Mouse (Mus musculus) MEL (cell line): Measurements from ENCODE around the gene Sh2d3c. TPM values are rescaled to one million over a fixed set of nuclear protein-coding genes. Genes with fewer than 3 reads are reported as not detected.

Experiments
- DNase-seq: peaks from one replicate; pipeline ENCODE4 v3.0.0; 2011; ENCODE audit warnings: low read depth, low spot score
- H3K27ac ChIP-seq: 2 replicates; pipeline ENCODE4 v1.5.1; 2012; ENCODE audit warnings: low read depth, mild to moderate bottlenecking, control low read depth, low read length, moderate library complexity; ENCODE audit not compliant: control insufficient read depth
- H3K27me3 ChIP-seq, 2 experiments: fragments of 150-350 bp in 1 of 2; sonication (generic) in 1 of 2; 2 replicates each; pipeline ENCODE4 v1.6.1; 2012; ENCODE audit warnings: low read length in 2 of 2, mild to moderate bottlenecking in 2 of 2, improper control_type of control experiment in 1 of 2, moderate library complexity in 1 of 2; ENCODE audit not compliant: insufficient read depth in 2 of 2, control insufficient read depth in 1 of 2
- H3K36me3 ChIP-seq, 2 experiments: 2 replicates each; pipeline ENCODE4 v1.6.1; 2012 to 2014; ENCODE audit warnings: low read length in 2 of 2, improper control_type of control experiment in 1 of 2, inconsistent platforms in 1 of 2, mild to moderate bottlenecking in 1 of 2; ENCODE audit not compliant: insufficient read depth in 2 of 2, control insufficient read depth in 1 of 2
- H3K4me1 ChIP-seq, 2 experiments: fragments of 150-350 bp in 1 of 2; sonication (generic) in 1 of 2; 2 replicates each; pipeline ENCODE4 v1.6.1; 2012; ENCODE audit warnings: low read length in 2 of 2, improper control_type of control experiment in 1 of 2, mild to moderate bottlenecking in 1 of 2; ENCODE audit not compliant: insufficient read depth in 2 of 2, control insufficient read depth in 1 of 2
- H3K4me3 ChIP-seq, 2 experiments: fragments of 150-350 bp in 1 of 2; sonication (generic) in 1 of 2; 2 replicates each; pipeline ENCODE4 v1.5.1; 2012; ENCODE audit warnings: low read depth in 2 of 2, low read length in 2 of 2, mild to moderate bottlenecking in 2 of 2, moderate library complexity in 2 of 2, control low read depth in 1 of 2, improper control_type of control experiment in 1 of 2; ENCODE audit not compliant: control insufficient read depth in 1 of 2, insufficient read depth in 1 of 2
- H3K79me2 ChIP-seq: 2 replicates; pipeline ENCODE4 v1.6.1; 2012; ENCODE audit warnings: mild to moderate bottlenecking, low read length, moderate library complexity; ENCODE audit not compliant: control insufficient read depth, poor library complexity, insufficient read depth
- H3K9ac ChIP-seq: 2 replicates; pipeline ENCODE4 v1.6.1; 2012; ENCODE audit warnings: low read depth, mild to moderate bottlenecking, control low read depth, low read length, moderate library complexity; ENCODE audit not compliant: control insufficient read depth, poor library complexity, severe bottlenecking
- H3K9me3 ChIP-seq: fragments of 150-350 bp; sonication (generic); replicated peaks from 2 replicates; pipeline ENCODE4 v1.6.1; 2012; ENCODE audit warnings: mild to moderate bottlenecking, low read length, improper control_type of control experiment, moderate library complexity; ENCODE audit not compliant: insufficient read depth
- CHD1 ChIP-seq: IDR thresholded peaks from 2 replicates; pipeline ENCODE4 v1.6.1; 2012; ENCODE audit warnings: low read depth, mild to moderate bottlenecking, inconsistent platforms, low read length, improper control_type of control experiment
- CHD2 ChIP-seq: IDR thresholded peaks from 2 replicates; pipeline ENCODE4 v1.6.1; 2011; ENCODE audit warnings: low read length, improper control_type of control experiment
- CTCF ChIP-seq, 3 experiments: IDR thresholded peaks in 2 of 3; conservative IDR thresholded peaks in 1 of 3; 2 replicates each; pipeline ENCODE4 v1.5.1; 2011 to 2012; ENCODE audit warnings: low read length in 3 of 3, low read depth in 2 of 3, mild to moderate bottlenecking in 2 of 3, improper control_type of control experiment in 1 of 3, inconsistent platforms in 1 of 3, mixed read lengths in 1 of 3, moderate library complexity in 1 of 3; ENCODE audit not compliant: control insufficient read depth in 1 of 3, insufficient read depth in 1 of 3, poor library complexity in 1 of 3, severe bottlenecking in 1 of 3
- E2F4 ChIP-seq: IDR thresholded peaks from 2 replicates; pipeline ENCODE4 v1.6.1; 2011; ENCODE audit warnings: low read depth, low read length, improper control_type of control experiment, borderline replicate concordance
- ETS1 ChIP-seq: IDR thresholded peaks from 2 replicates; pipeline ENCODE4 v1.6.1; 2012; ENCODE audit warnings: low read depth, mild to moderate bottlenecking, inconsistent platforms, low read length, improper control_type of control experiment, moderate library complexity
- GABPA ChIP-seq: IDR thresholded peaks from 2 replicates; pipeline ENCODE4 v1.6.1; 2012; ENCODE audit warnings: low read depth, mild to moderate bottlenecking, inconsistent platforms, low read length, improper control_type of control experiment, moderate library complexity
- HCFC1 ChIP-seq: IDR thresholded peaks from 2 replicates; pipeline ENCODE4 v1.6.1; 2012; ENCODE audit warnings: low read depth, mild to moderate bottlenecking, inconsistent platforms, low read length, improper control_type of control experiment, moderate library complexity
- JUND ChIP-seq: IDR thresholded peaks from 2 replicates; pipeline ENCODE4 v1.6.1; 2011; ENCODE audit warnings: low read depth, mild to moderate bottlenecking, improper control_type of control experiment, low read length
- KAT2A ChIP-seq: conservative IDR thresholded peaks from 2 replicates; pipeline ENCODE4 v1.6.1; 2012; ENCODE audit warnings: low read depth, low read length, improper control_type of control experiment, inconsistent platforms
- MAFK ChIP-seq: IDR thresholded peaks from 2 replicates; pipeline ENCODE4 v1.6.1; 2011; ENCODE audit warnings: low read depth, mild to moderate bottlenecking, low read length, improper control_type of control experiment, borderline replicate concordance
- MXI1 ChIP-seq: IDR thresholded peaks from 2 replicates; pipeline ENCODE4 v1.6.1; 2011; ENCODE audit warnings: mild to moderate bottlenecking, low read depth, low read length, improper control_type of control experiment
- MYB ChIP-seq: IDR thresholded peaks from 2 replicates; pipeline ENCODE4 v1.6.1; 2011; ENCODE audit warnings: mild to moderate bottlenecking, low read depth, low read length, improper control_type of control experiment
- NELFE ChIP-seq: IDR thresholded peaks from 2 replicates; pipeline ENCODE4 v1.6.1; 2011; ENCODE audit warnings: low read depth, low read length, improper control_type of control experiment
- NRF1 ChIP-seq: IDR thresholded peaks from 2 replicates; pipeline ENCODE4 v1.6.1; 2014; ENCODE audit warnings: low read depth, mild to moderate bottlenecking, inconsistent platforms, low read length, improper control_type of control experiment, moderate library complexity; ENCODE audit not compliant: poor library complexity, insufficient read depth, severe bottlenecking
- POLR2AphosphoS2 ChIP-seq: IDR thresholded peaks from 2 replicates; pipeline ENCODE4 v1.6.1; 2011; ENCODE audit warnings: low read length, improper control_type of control experiment
- POLR2AphosphoS5 ChIP-seq: IDR thresholded peaks from 2 replicates; pipeline ENCODE4 v1.6.1; 2012; ENCODE audit warnings: low read depth, borderline replicate concordance, mild to moderate bottlenecking, inconsistent platforms, low read length, moderate library complexity, mixed read lengths
- RCOR1 ChIP-seq: IDR thresholded peaks from 2 replicates; pipeline ENCODE4 v1.6.1; 2012; ENCODE audit warnings: low read depth, mild to moderate bottlenecking, inconsistent platforms, low read length, improper control_type of control experiment
- SIN3A ChIP-seq: IDR thresholded peaks from 2 replicates; pipeline ENCODE4 v1.6.1; 2012; ENCODE audit warnings: low read length, improper control_type of control experiment, inconsistent platforms
- TBP ChIP-seq: IDR thresholded peaks from 2 replicates; pipeline ENCODE4 v1.8.0; 2011; ENCODE audit warnings: low read depth, low read length, improper control_type of control experiment
- TCF12 ChIP-seq: IDR thresholded peaks from 2 replicates; pipeline ENCODE4 v1.6.1; 2014; ENCODE audit warnings: low read depth, mild to moderate bottlenecking, inconsistent platforms, low read length, improper control_type of control experiment, moderate library complexity
- USF1 ChIP-seq: IDR thresholded peaks from 2 replicates; pipeline ENCODE4 v1.6.1; 2014; ENCODE audit warnings: low read depth, mild to moderate bottlenecking, inconsistent platforms, low read length, improper control_type of control experiment, moderate library complexity
- ZC3H11A ChIP-seq: IDR thresholded peaks from 2 replicates; pipeline ENCODE4 v1.6.1; 2012; ENCODE audit warnings: low read depth, mild to moderate bottlenecking, inconsistent platforms, low read length, improper control_type of control experiment
- ZNF384 ChIP-seq: IDR thresholded peaks from 2 replicates; pipeline ENCODE4 v1.6.1; 2012; ENCODE audit warnings: low read depth, mild to moderate bottlenecking, inconsistent platforms, low read length, improper control_type of control experiment
- polyA plus RNA-seq, 2 experiments: library from polyadenylated mRNA; stranded (reverse) in 1 of 2; unstranded in 1 of 2; fragments of >175 nt in 1 of 2; fragments of >200 nt in 1 of 2; gene quantifications; 2 replicates each; pipeline versions ENCODE4 v1.2.1 to v1.2.4; 2012; ENCODE audit warnings: low replicate concordance in 2 of 2, low read depth in 1 of 2; ENCODE audit not compliant: insufficient read length in 2 of 2, insufficient read depth in 1 of 2, missing spikeins in 1 of 2
- total RNA-seq: library from RNA; depleted of rRNA; stranded (reverse); fragments of 300-350 nt; gene quantifications from 2 replicates; pipeline ENCODE4 v1.2.3, GENCODE M21; 2012

Sh2d3c gene
- total and polyA plus RNA-seq, 3 experiments, result 0.19 to 0.43 TPM; not detected in 1

DNA sequence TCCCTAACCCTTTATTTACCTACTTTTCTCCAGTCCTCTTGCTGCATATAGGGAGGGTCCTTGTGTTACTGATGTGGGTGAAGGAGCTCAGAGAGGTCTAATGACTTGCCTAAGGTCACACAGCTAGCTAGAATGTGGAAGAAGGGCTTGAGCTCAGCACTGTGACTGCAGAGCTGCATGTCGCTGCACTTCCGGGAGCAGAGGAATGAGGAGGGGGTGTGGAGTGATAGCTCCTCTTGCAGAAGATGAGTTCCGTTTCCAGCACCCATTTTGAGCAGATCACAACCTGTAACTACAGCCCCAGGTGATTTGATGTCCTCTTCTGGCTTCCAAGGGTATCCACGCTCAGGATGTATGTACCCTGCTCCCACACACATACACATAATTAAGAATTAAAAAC lies 3.3 kb downstream of the Sh2d3c start:
- Histone ChIP-seq H3K27ac (no peak overlapping the region), H3K27me3 (no peaks in the 10 kb centered on the region), H3K36me3 (no peaks in the 10 kb centered on the region; a peak in 1 of 4 replicates), H3K4me1 (peaks cover 0 to 8% of the 10 kb centered on the region in 2 experiments; a peak in 1 of 4 replicates), H3K9me3 (no peaks in the 10 kb centered on the region), H3K4me3 (no peak overlapping the region), H3K79me2 (no peaks in the 10 kb centered on the region), H3K9ac (no peak overlapping the region)
- TF ChIP-seq SIN3A (no peak), NELFE (no peak), GABPA (no peak), KAT2A (no peak), MYB (no peak), POLR2AphosphoS5 (no peak)
- no peak for DNase-seq

GRCm38 (mm10) chr2:32724832-32725790 lies 4.3 kb downstream of the Sh2d3c start:
- Histone ChIP-seq H3K27ac (no peak overlapping the region), H3K4me3 (no peak overlapping the region), H3K4me1 (peaks cover 0 to 8% of the 10 kb centered on the region in 2 experiments; a peak in 1 of 4 replicates), H3K36me3 (no peaks in the 10 kb centered on the region; a peak in 1 of 4 replicates), H3K27me3 (no peaks in the 10 kb centered on the region), H3K79me2 (no peaks in the 10 kb centered on the region), H3K9ac (no peak overlapping the region), H3K9me3 (no peaks in the 10 kb centered on the region)
- TF ChIP-seq USF1, result no peak
- no peak for TF ChIP-seq GABPA
- TF ChIP-seq JUND, result no peak
- no peak for TF ChIP-seq TCF12
- TF ChIP-seq MXI1, result no peak
- no peak for TF ChIP-seq ETS1
- TF ChIP-seq CHD2, result no peak
- TF ChIP-seq MAFK, result no peak
- no peak for TF ChIP-seq POLR2AphosphoS2
- no peak for TF ChIP-seq RCOR1
- TF ChIP-seq ZNF384, result no peak
- no peak for TF ChIP-seq ZC3H11A
- no peak for TF ChIP-seq HCFC1
- TF ChIP-seq CTCF (IDR thresholded peaks at IDR 0.05 in 2 of 3, conservative IDR thresholded peaks at IDR 0.05 in 1 of 3; ENCODE audit: control insufficient read depth in 1 of 3, insufficient read depth in 1 of 3, low read depth in 2 of 3, low read length in 3 of 3, poor library complexity in 1 of 3, severe bottlenecking in 1 of 3), result no peak
- TF ChIP-seq E2F4, result no peak
- TF ChIP-seq NRF1, result no peak
- TF ChIP-seq TBP, result no peak
- TF ChIP-seq CHD1, result no peak
- DNase-seq, result no peak
